Mouse (Mus musculus): ENCODE measurements around the gene Klhl32.

DNA sequence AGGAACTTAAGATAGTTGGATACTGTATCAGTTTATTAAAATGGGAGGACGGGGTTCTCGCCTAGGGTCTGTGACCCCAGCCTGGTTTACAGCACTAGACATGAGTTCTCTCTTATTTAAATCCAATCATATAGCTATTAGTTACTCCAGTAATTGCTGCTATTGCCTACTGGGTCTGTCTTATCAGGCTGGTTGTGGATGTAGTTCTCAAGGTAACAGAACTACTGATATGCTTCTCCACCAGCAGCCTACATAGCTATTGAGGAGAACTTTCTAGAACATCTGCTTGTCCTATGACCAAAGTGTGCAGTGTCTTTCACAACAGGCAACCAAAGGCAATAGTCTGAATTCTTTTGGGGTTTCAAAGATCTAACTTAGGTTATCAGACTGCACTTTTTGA lies 241.4 kb downstream of the Klhl32 start:
- TF ChIP-seq CHD2 (IDR thresholded peaks at IDR 0.05; ENCODE audit: low read length): no peak
- TF ChIP-seq MAZ (IDR thresholded peaks at IDR 0.05; ENCODE audit: low read depth, low read length): no peak
- no peak for TF ChIP-seq TAL1 (IDR thresholded peaks at IDR 0.05; ENCODE audit: low read length)
- TF ChIP-seq CTCF (IDR thresholded peaks at IDR 0.05 in 2 of 3, conservative IDR thresholded peaks at IDR 0.05 in 1 of 3; ENCODE audit: control insufficient read depth in 1 of 3, insufficient read depth in 1 of 3, low read depth in 2 of 3, low read length in 3 of 3, poor library complexity in 1 of 3, severe bottlenecking in 1 of 3): no peak
- TF ChIP-seq EP300 (IDR thresholded peaks at IDR 0.05; ENCODE audit: low read depth in 1 of 2, low read length in 2 of 2): no peak
- TF ChIP-seq NELFE (IDR thresholded peaks at IDR 0.05; ENCODE audit: low read depth, low read length): no peak
